Mouse (Mus musculus) testis, adult 2 months (tissue): ENCODE measurements around the gene Ccdc114.

Experiments
- CTCF ChIP-seq: fragments of 200-500 bp; IDR thresholded peaks from 2 replicates; pipeline ENCODE4 v1.5.1; 2012; ENCODE audit warnings: low read depth, mild to moderate bottlenecking, inconsistent platforms, low read length, moderate library complexity; ENCODE audit not compliant: control insufficient read depth, insufficient read depth, insufficient replicate concordance
- POLR2A ChIP-seq: fragments of 200-500 bp; IDR thresholded peaks from 2 replicates; pipeline ENCODE4 v1.6.1; 2012; ENCODE audit warnings: low read depth, mild to moderate bottlenecking, inconsistent platforms, low read length, moderate library complexity; ENCODE audit not compliant: control insufficient read depth

DNA sequence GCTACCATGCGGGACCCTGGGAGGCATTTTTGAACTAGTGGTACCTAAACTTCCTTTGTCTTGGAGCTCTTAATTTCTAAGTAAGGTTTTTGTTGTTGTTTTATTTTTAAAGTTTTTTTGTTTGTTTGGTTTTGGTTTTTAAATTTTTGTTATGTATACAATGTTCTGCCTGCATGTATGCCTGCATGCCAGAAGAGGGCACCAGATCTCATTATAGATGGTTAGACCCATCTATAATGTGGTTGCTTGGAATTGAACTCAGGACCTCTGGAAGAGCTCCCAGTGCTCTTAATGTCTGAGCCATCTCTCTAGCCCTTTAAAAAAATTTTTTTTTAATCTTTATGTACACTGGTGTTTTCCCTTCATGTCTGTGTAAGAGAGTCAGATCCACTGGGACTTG is 5.8 kb downstream of the Ccdc114 start:
- TF ChIP-seq CTCF (no peak), POLR2A (no peak)
